Mouse (Mus musculus) bone marrow, adult 2 months (tissue): ENCODE data around the gene Rbm3. TPM values are rescaled to one million over a fixed set of nuclear protein-coding genes. Genes with fewer than 3 reads are reported as not detected.

Experiments used
- H3K27ac ChIP-seq: fragments of 200-500 bp; 2 replicates; pipeline ENCODE4 v1.5.1; 2012; ENCODE audit warnings: low read depth, mild to moderate bottlenecking, control low read depth, inconsistent platforms, low read length; ENCODE audit not compliant: control insufficient read depth, poor library complexity, insufficient read depth
- H3K4me1 ChIP-seq: fragments of 200-500 bp; 2 replicates; pipeline ENCODE4 v1.6.1; 2011; ENCODE audit warnings: low read length; ENCODE audit not compliant: control insufficient read depth, insufficient read depth
- H3K4me3 ChIP-seq: fragments of 200-500 bp; replicated peaks from 2 replicates; pipeline ENCODE3; 2011; ENCODE audit warnings: mild to moderate bottlenecking, low read depth, low read length, control low read depth; ENCODE audit not compliant: control insufficient read depth
- CTCF ChIP-seq: fragments of 200-500 bp; IDR thresholded peaks from 2 replicates; pipeline ENCODE4 v1.5.1; 2011; ENCODE audit warnings: low read length, control low read depth; ENCODE audit not compliant: control insufficient read depth, insufficient read depth
- POLR2A ChIP-seq: fragments of 200-500 bp; IDR thresholded peaks from 2 replicates; pipeline ENCODE4 v1.6.1; 2011; ENCODE audit warnings: low read depth, mild to moderate bottlenecking, control low read depth, low read length, borderline replicate concordance; ENCODE audit not compliant: control insufficient read depth
- WGBS: fragments of 180-500 bp; shearing (Covaris S2); methylation state at CpG from one replicate; pipeline ENCODE4 v1.1.7; 2018; 5-methylcytosine and 5-hydroxymethylcytosine counted together
- polyA plus RNA-seq: library from polyadenylated mRNA; stranded (reverse); fragments of >200 nt; gene quantifications from 2 replicates; pipeline ENCODE4 v1.2.4, GENCODE M21; 2011; ENCODE audit warnings: low replicate concordance; ENCODE audit not compliant: missing spikeins, insufficient read depth, insufficient read length

The Rbm3 gene
- polyA plus RNA-seq, 1 experiment = 301 TPM

DNA sequence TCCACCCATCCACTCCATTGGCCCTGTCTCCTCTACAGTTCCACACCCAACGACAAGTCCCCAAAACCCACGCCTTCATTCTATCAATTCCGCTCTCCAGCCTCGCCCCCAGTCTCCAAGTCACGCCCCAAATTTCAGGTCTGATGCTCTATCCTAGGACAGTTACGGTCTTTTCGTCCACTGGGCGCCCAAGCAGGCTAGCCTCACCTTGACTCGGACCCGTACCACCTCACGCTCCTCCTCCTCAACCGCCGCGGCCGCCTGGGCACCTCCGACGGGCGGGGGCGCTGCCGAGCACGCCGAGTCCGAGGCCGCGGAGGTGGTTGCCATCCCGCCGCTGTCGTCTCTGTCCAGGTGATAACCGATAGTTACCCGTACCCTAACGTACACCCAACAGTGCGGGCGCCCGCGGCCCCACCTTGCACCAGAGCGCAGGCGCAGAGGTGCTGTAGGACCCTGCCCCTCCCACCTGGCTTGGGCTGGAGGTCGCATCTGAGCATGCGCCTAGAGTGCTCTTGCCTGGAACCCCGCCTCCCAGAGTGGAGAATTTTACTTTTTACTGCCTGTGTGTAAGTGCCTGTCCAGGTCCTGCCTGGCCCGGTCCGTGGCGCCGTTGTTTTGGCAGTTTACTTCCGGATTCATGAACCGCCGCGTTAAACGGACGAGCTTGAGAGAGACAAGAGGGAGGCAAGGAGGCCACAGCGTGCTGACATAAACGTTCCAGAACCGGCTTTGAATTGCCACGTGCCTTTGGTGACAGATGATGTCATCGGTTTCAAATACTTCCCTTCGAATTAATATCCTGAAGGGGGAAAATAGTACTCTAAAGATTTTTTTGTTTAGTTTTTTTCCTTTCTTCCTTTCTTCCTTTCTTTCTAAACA is 30.1 kb upstream of the Rbm3 start, which contains the start of gene Tbc1d25:
TSS of gene Tbc1d25 (minus strand) at position 678 of the 882 bp plus-strand sequence.
- no peaks in the 10 kb centered on the region; the same call in 1 of the 2 replicates for H3K4me1 ChIP-seq
- H3K27ac ChIP-seq = peak within 1 kb of the TSS; percentile 86
- peak; percentile 29; the same call in 1 of the 2 replicates for TF ChIP-seq CTCF
- peak; percentile 52; the same call in 1 of the 2 replicates for TF ChIP-seq POLR2A
- peak within 1 kb of the TSS; percentile 94 for H3K4me3 ChIP-seq
- WGBS = 11% methylated on average over 56 of the region's 56 CpGs

DNA sequence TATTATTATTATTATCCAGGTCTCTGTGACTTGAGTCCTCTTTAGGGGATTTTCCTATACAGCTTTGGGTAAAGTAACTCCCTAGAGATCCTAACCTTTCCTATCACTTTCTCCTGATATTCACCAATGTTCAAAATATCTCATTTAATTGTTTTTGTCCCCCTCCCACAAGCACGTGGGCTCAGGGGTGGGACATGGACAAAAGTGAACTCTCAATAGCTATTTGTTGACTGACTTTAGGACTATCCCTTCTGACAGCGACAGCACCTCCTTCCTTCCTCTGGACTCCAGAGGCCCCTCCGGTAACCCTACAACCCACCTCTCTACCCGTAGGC is 29.5 kb upstream of the Rbm3 start:
- H3K27ac ChIP-seq = peak overlapping the region; percentile 86; the same call in 1 of the 2 replicates
- WGBS = 8% methylated on average over 4 of the region's 4 CpGs
- peak overlapping the region; percentile 94 for H3K4me3 ChIP-seq
- no peaks in the 10 kb centered on the region; the same call in 1 of the 2 replicates for H3K4me1 ChIP-seq
- TF ChIP-seq CTCF (no peak), POLR2A (no peak)

DNA sequence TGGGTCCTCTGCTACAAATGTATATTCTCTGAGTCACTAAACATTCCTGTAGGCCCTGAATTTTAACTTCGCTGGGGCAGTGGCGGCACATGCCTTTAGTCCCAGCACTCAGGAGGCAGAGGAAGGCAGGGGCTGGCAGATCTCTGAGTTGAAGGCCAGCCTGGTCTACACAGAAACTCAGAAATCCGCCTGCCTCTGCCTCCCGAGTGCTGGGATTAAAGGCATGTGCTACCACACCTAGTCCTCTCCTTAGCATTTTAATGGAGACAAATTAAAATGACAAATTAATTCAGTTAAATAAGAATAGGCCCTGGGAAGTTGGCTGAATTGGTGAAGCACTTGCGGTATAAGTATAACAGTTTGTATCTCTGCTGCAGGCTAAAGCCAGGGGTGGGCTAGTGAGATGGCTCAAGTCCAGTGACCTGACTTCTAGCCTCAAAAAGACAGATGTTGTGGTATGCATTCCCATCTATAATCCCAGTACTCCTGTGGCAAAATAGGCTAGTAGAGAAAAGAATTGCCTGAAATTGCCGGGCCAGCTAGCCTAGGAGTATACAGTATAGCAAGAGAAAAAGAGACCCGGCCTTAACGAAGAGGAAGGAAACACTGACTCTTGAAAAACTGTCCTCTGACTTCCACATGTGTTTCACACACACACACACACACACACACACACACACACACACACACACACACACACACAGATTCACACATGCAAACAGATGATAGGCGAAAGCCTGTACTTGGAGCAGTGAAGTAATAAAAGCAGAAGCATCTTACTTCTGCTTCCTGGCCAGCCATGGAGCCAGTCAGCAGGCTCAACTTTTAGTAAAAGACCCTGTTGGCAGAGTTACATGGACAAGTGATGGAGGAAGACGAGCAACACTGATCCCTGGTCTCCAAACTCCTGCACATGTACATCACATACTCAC is 22.3 kb upstream of the Rbm3 start:
- Histone ChIP-seq H3K4me3 (no peak overlapping the region), H3K4me1 (peaks cover 2% of the 10 kb centered on the region), H3K27ac (peak overlapping the region; percentile 41; the same call in 1 of the 2 replicates)
- WGBS = 67% methylated on average over 8 of the region's 10 CpGs
- TF ChIP-seq POLR2A = no peak

DNA sequence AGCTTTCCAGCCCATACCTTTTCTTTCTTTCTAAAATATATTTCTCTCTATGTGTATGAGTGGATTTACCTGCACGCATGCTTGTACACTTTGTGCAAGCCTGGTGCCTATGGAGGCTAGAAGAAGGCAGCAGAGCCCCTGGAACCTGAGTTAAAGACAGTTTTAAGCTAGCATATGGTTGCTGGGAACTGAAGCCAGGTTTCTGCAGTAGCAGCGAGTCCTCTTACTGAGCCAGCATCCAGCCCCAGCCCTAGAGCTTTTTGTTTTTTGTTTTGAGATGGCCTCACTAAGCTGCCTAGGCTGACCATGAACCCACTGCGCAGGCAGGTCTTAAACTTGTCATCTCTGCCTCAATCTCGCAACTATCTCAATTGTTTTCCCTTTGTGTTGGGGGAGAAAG is 18.8 kb upstream of the Rbm3 start:
- Histone ChIP-seq H3K4me3 (no peak overlapping the region), H3K27ac (no peak overlapping the region), H3K4me1 (peaks cover 2% of the 10 kb centered on the region)
- no peak for TF ChIP-seq CTCF
- no peak for TF ChIP-seq POLR2A
- 86% methylated on average over 4 of the region's 4 CpGs for WGBS

DNA sequence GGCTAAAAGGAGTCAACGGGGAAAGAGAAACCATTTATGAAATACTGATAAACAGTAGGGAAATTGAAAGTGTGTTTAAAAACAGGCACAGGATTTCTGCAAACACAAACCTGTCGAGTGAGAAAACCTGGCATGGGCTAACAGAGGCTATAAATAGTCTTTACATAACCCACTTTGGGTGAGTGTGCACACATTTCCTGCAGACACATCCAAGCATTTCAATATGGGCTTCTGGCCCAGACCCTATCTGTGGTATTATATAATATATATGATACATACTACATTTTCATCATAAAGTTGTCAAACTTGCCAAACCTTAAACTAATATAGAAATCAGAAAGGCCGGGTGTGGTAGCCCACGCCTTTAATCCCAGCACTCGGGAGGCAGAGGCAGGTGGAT is 17.4 kb upstream of the Rbm3 start:
- WGBS = 34% methylated on average over 5 of the region's 5 CpGs
- Histone ChIP-seq H3K4me1 (no peaks in the 10 kb centered on the region), H3K27ac (no peak overlapping the region), H3K4me3 (no peak overlapping the region)
- TF ChIP-seq POLR2A (no peak), CTCF (no peak)

DNA sequence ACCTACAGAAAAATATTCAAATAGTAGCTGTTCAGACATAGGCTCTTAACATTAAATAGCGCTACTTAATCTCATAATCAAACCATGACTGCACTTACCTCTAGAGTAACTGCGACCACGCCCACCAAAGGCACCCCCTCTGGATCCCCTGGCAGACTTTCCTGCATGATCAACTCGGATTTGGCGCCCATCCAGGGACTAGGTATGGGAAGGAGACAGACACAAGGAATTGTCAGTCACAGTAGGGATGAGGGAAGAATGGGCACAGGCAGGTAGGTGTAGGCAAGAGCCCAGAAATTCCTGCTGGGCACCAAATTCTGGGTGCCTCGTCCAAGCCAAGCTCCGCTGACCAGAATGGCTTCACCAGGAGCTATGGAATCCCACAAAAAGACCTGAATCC is 1.9 kb downstream of the Rbm3 start:
- no peak for TF ChIP-seq CTCF
- H3K4me3 ChIP-seq = peak overlapping the region; percentile 94
- peak overlapping the region; percentile 70; the same call in 1 of the 2 replicates for H3K27ac ChIP-seq
- WGBS = 57% methylated on average over 7 of the region's 7 CpGs
- H3K4me1 ChIP-seq = no peaks in the 10 kb centered on the region

DNA sequence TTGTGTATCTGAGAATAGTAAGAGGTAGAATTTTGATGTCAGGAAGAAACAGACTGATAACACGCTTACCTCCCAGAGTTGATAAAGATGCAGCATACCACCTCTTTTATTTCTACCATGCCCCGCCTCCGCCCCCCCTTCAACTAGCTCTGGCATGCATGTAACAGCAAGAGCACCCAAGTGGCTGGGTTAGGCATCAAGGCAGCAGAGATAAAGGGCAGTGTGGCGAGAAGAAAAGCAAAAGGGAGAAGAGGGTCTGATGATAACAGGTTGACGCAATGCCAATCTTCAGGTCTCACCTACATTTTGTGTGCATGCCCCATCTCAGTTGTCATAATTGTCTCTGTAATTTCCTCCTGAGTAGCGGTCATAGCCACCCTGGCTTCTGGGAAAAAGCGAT is 2.7 kb downstream of the Rbm3 start:
- Histone ChIP-seq H3K4me3 (no peak overlapping the region), H3K4me1 (no peaks in the 10 kb centered on the region), H3K27ac (no peak overlapping the region)
- WGBS = 71% methylated on average over 7 of the region's 7 CpGs
- TF ChIP-seq CTCF (no peak), POLR2A (no peak)

DNA sequence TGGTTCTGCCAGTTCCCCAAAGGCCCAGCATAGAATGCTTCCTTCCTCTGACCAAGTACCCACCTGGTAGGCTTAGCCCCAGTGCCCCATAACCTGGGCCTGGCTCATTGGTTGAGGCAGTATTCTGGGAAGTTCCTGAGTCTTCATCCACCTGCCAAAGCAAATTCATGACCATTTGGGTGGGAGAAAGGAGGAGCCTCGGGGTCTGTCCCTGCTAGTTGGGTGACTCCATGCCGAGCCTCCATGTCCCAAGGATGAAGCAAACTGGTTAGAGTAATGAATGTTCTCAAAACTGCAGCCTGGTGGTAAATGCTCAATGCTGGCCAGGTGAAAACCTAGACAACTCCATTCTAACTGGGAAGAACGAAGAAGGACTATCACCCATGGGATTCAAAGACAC is 4.6 kb downstream of the Rbm3 start:
- no peaks in the 10 kb centered on the region; the same call in 1 of the 2 replicates for H3K4me1 ChIP-seq
- TF ChIP-seq POLR2A (no peak), CTCF (no peak)
- H3K27ac ChIP-seq = no peak overlapping the region
- H3K4me3 ChIP-seq = no peak overlapping the region
- 74% methylated on average over 3 of the region's 3 CpGs for WGBS
